Mouse (Mus musculus): Measurements from ENCODE around the gene Zfp655. TPM values are rescaled to one million over a fixed set of nuclear protein-coding genes. Genes with fewer than 3 reads are reported as not detected.
"Not testable (repeated sequence)": the region's sequence is repeated elsewhere in the genome, so short reads cannot be mapped to it uniquely, and the experiment has no call there.

Zfp655 gene
- total RNA-seq, 2 experiments from 2014 or later = 41.1 to 48.9 TPM

GRCm38 (mm10) chr5:145222840-145223239, 8.7 kb upstream of the Zfp655 start:
- peak; percentile 39 for DNase-seq

GRCm38 (mm10) chr5:145223395-145223794, 8.1 kb upstream of the Zfp655 start:
- no peak for DNase-seq

- no peak for DNase-seq
Observed at GRCm38 (mm10) chr5:145226453-145226852, 5.1 kb upstream of the Zfp655 start.

GRCm38 (mm10) chr5:145229283-145229682, 2.2 kb upstream of the Zfp655 start:
- DNase-seq = not testable (repeated sequence)

- no peak for DNase-seq
Observed at GRCm38 (mm10) chr5:145230641-145231040, 874 bp upstream of the Zfp655 start.

DNA sequence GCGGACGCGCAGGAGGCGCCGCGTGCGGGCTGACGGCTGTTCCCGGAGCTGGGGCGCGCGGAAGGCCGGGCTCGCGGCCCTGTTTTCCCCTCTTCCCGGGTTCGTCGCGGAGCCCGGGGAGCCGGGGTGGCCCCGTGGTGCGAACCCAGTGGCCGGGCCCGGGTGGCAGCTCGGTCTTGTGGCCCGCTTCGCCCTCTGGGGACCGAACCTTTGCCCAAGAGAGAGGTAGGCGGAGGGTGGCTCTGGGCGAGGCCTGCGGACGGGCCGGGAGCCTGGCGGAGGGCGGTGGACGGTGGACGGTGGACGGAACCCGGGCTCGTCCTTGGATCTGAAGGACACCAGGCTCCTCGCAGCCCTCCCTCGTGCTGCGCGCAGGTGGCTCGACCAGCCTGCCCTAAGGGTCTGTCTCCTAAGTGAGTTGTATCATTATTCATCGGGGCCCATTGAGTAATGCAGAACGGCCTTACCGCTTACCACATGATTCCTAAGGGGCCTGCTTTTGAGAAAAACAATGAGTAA, 437 bp downstream of the Zfp655 start:
- no peak for DNase-seq

GRCm38 (mm10) chr5:145234636-145235035, 3.1 kb downstream of the Zfp655 start:
- peak; percentile 40 for DNase-seq

DNA sequence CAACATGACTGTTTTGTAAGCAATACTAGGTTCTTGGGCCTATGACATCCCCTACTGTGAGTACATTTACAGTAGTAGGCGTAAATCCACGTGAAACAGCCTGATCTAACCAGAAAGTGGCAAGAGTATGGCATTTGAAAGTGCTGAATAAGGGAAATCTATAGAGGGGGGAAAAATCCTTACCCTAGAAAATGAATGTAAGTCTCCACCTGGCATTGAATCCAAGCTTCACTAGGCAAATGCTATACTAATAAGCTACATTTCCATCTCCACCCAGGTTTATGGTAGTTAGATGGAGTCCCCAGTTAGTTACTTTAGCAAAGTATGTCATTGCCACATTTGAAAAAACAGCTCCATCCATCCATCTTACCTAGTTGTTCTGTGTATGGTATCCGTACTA, 18.0 kb downstream of the Zfp655 start:
- DNase-seq = no peak

DNA sequence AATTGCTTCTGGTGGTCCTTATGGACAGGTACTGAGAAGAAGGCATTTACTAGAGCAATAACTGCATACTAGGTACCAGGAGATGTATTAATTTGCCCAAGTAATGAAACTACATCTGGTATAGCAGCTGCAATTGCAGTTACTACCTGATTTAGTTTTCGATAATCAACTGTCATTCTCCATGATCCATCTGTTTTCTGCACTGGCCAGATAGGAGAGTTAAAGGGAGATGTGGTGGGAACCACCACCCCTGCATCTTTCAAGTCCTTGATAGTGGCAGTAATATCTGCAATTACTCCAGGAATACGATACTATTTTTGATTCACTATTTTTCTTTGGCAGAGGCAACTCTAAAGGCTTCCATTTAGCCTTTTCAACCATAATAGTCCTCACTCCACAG, 42.1 kb downstream of the Zfp655 start:
- not testable (repeated sequence) for DNase-seq

- no peak for DNase-seq
Observed at GRCm38 (mm10) chr5:145279948-145280347, 48.4 kb downstream of the Zfp655 start.

DNA sequence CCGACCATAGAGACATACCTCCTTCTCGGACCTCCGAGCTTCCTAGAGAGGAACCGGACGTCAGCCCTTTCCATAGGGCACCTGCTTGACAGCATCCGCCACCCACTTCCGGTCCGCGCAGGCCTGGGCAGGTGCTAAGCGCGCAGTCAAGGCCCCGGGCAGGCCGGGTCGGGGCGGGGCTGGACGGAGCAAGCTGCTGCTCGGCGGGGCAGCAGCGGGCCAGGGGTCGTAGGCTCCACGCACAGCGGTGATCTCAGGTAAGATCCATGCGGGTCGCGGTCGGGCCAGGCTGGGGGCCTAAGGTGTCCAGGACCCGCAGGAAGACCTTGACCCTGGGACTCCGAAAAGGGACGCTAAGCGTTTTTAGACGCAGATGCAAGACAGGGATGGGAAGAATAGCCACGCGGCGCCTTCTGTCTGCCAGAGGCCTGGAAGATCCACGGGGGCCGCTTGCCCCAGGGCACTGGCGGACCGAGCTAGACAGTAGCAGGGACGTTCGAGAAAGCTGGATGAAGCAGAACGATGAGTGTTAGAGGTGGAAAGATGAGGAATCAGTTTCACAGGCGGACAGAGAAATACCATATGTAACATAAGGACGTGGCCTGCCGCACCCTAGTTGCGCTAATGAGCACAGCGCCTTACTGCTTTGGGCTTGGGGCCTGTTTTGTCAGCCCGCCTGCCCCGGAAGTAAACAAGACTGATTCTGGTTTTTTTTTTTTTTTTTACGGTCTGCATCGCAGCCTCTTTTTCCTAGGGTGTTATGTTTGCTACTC, 49.0 kb downstream of the Zfp655 start, which contains the start of gene Zscan25:
TSS of gene Zscan25 (plus strand) at position 130 of the 773 bp plus-strand sequence.
- DNase-seq = peak; percentile 94

DNA sequence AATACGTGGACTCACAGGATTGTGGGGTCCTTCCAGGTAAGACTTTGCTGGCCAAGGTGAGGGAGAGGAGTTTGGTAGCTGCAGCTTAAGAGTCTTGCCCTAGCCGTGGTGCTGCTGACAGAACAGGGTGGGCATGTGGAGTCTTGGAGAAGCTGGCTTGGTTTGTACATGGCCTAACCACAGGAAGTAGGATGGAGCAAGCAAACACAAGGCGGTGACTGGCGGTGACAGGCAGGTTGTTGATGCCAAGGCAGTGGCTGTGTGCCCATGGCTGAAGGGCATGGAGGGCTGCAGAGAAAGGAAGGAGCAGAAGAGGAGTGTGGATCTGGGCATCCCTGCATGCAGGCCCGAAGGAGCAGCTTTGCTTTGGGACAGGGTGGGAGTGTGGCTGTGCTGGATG, 56.9 kb downstream of the Zfp655 start:
- DNase-seq = no peak

- no peak for DNase-seq
Observed at GRCm38 (mm10) chr5:145290697-145291096, 59.2 kb downstream of the Zfp655 start.

DNA sequence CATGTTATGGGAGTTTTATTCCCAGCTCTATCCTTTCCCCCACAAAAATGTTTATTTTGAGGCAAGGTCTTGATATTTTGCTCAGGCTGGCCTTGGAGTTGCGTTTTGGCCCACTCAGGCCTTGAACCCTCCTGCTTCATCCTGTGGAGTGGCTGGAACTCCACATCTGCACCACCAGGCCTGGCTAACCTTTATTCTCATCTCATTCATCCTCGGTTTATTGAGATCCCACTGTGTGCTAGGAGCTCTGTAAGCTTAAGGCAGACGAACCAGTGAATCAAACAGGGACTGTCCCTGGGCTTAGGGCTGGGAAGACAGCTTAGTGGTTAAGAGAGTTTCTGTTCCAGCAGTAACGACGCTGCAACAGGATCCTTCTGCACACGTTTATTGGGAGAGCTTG, 60.9 kb downstream of the Zfp655 start:
- DNase-seq = no peak

Other genes with a start within 250 kb of the Zfp655 start
- gene Gm4871, start 199.0 kb upstream of the Zfp655 start, total RNA-seq (2021) = not detected
- not detected for gene 1700018F24Rik, start 188.7 kb upstream of the Zfp655 start, total RNA-seq (2021)
- gene Arpc1a, start 147.9 kb upstream of the Zfp655 start, total RNA-seq (2021) = 100 to 1,000 TPM; 102 to 106 TPM
- not detected for gene Kpna7, start 147.7 kb upstream of the Zfp655 start, total RNA-seq (2021)
- gene Arpc1b, start 117.5 kb upstream of the Zfp655 start, total RNA-seq (2021) = 100 to 1,000 TPM; 212 to 226 TPM
- 10 to 100 TPM; 74.5 to 80.9 TPM for gene Pdap1, start 91.5 kb upstream of the Zfp655 start, total RNA-seq (2021)
- gene Bud31, start 91.4 kb upstream of the Zfp655 start, total RNA-seq (2021) = 100 to 1,000 TPM in 1 of 2 experiments, 10 to 100 TPM in 1; 97.3 to 102 TPM
- 10 to 100 TPM; 21.7 to 29.0 TPM for gene Ptcd1, start 64.6 kb upstream of the Zfp655 start, total RNA-seq (2021)
- 10 to 100 TPM; 20.2 to 22.7 TPM for gene Cpsf4, start 64.5 kb upstream of the Zfp655 start, total RNA-seq (2021)
- 100 to 1,000 TPM; 810 to 842 TPM for gene Atp5j2, start 39.7 kb upstream of the Zfp655 start, total RNA-seq (2021)
- 1 to 10 TPM; 7.1 to 9.8 TPM for gene Zkscan14, start 29.8 kb upstream of the Zfp655 start, total RNA-seq (2021)
- 10 to 100 TPM; 12.2 to 12.3 TPM for gene Zkscan5, start 27.2 kb upstream of the Zfp655 start, total RNA-seq (2021)
- gene Zscan25, start 48.8 kb downstream of the Zfp655 start, total RNA-seq (2021) = 10 to 100 TPM; 15.3 to 20.4 TPM
- gene Cyp3a57, start 113.6 kb downstream of the Zfp655 start, total RNA-seq (2021) = under 1 TPM in 1 of 2 experiments, not detected in 1; 0.12 TPM
- 10 to 100 TPM; 25.8 to 51.3 TPM for gene Cyp3a16, start 238.0 kb downstream of the Zfp655 start, total RNA-seq (2021)